Mouse (Mus musculus) midbrain, embryonic 11.5 days (tissue): ENCODE measurements around the gene 2810006K23Rik. TPM values are rescaled to one million over a fixed set of nuclear protein-coding genes. Genes with fewer than 3 reads are reported as not detected.
"Not testable (repeated sequence)": the region's sequence is repeated elsewhere in the genome, so short reads cannot be mapped to it uniquely, and the experiment has no call there.

ENCODE experiments used
- ATAC-seq: fragments of 200-750 bp; cut with Nextera tagmentation; 2 replicates; pipeline ENCODE4 v1.8.0; 2017; ENCODE audit warnings: moderate TSS enrichment, moderate library complexity; ENCODE audit not compliant: low FRiP score
- DNase-seq: peaks from one replicate; pipeline ENCODE4 v3.0.0; 2015; ENCODE audit warnings: low spot score; ENCODE audit errors: missing footprints
- H3K27ac ChIP-seq: fragments of 300-500 bp; sonication (generic); 2 replicates; pipeline ENCODE4 v1.5.1; 2014; ENCODE audit warnings: low read depth, low read length
- H3K27me3 ChIP-seq: fragments of 300-500 bp; sonication (generic); 2 replicates; pipeline ENCODE4 v1.6.1; 2014; ENCODE audit warnings: mild to moderate bottlenecking, low read length, moderate library complexity, mixed read lengths; ENCODE audit not compliant: control insufficient read depth, insufficient read depth
- H3K36me3 ChIP-seq: fragments of 300-500 bp; sonication (generic); 2 replicates; pipeline ENCODE4 v1.6.1; 2014; ENCODE audit warnings: mild to moderate bottlenecking, low read length, moderate library complexity, mixed read lengths; ENCODE audit not compliant: control insufficient read depth, insufficient read depth
- H3K4me1 ChIP-seq: fragments of 300-500 bp; sonication (generic); 2 replicates; pipeline ENCODE4 v1.6.1; 2014; ENCODE audit warnings: low read length; ENCODE audit not compliant: control insufficient read depth, insufficient read depth
- H3K4me2 ChIP-seq: fragments of 300-500 bp; sonication (generic); 2 replicates; pipeline ENCODE4 v1.6.1; 2014; ENCODE audit warnings: mild to moderate bottlenecking, moderate library complexity
- H3K4me3 ChIP-seq: fragments of 300-500 bp; sonication (generic); 2 replicates; pipeline ENCODE4 v1.5.1; 2014; ENCODE audit warnings: low read depth, low read length
- H3K9ac ChIP-seq: fragments of 300-500 bp; sonication (generic); 2 replicates; pipeline ENCODE4 v1.6.1; 2014; ENCODE audit warnings: low read length
- H3K9me3 ChIP-seq: fragments of 300-500 bp; sonication (generic); 2 replicates; pipeline ENCODE4 v1.6.1; 2016; ENCODE audit warnings: low read length; ENCODE audit not compliant: control insufficient read depth
- WGBS: fragments of 180-500 bp; shearing (Covaris S2); extraction: QIAGEN DNeasy Blood & Tissue Kit; methylation state at CpG from one replicate; pipeline ENCODE4 v1.1.7; 2014; 5-methylcytosine and 5-hydroxymethylcytosine counted together
- polyA plus RNA-seq: library from polyadenylated mRNA; unstranded; fragments of >200 nt; fragmentation: Nextera tagmentation; extraction: Ambion mirVana; gene quantifications from 2 replicates; pipeline ENCODE4 v1.2.1, GENCODE M21; 2014

The 2810006K23Rik gene
- polyA plus RNA-seq, 1 experiment from 2014 or later = 23.9 TPM

GRCm38 (mm10) chr5:124352141-124352920 lies 24.4 kb downstream of the 2810006K23Rik start:
- WGBS = 2% methylated on average over 30 of the region's 30 CpGs
- H3K9me3 ChIP-seq = no peaks in the 10 kb centered on the region
- H3K9ac ChIP-seq = peak overlapping the region; percentile 99
- DNase-seq (peak; percentile 98), ATAC-seq (peak; percentile 91)
- peaks cover 30% of the 10 kb centered on the region for H3K4me1 ChIP-seq
- H3K4me2 ChIP-seq = peak overlapping the region; percentile 95
- no peaks in the 10 kb centered on the region for H3K27me3 ChIP-seq
- H3K27ac ChIP-seq = peak overlapping the region; percentile 99
- peaks cover 18% of the 10 kb centered on the region for H3K36me3 ChIP-seq
- H3K4me3 ChIP-seq = peak overlapping the region; percentile 99

GRCm38 (mm10) chr5:124353011-124353725 lies 25.3 kb downstream of the 2810006K23Rik start:
- WGBS = under 1% methylated on average over 30 of the region's 32 CpGs
- Histone ChIP-seq H3K9me3 (no peaks in the 10 kb centered on the region), H3K27me3 (no peaks in the 10 kb centered on the region), H3K4me1 (peaks cover 30% of the 10 kb centered on the region), H3K36me3 (peaks cover 15% of the 10 kb centered on the region), H3K27ac (peak overlapping the region; percentile 99), H3K4me3 (peak overlapping the region; percentile 99), H3K4me2 (peak overlapping the region; percentile 95), H3K9ac (peak overlapping the region; percentile 99)
- DNase-seq (peak; percentile 96), ATAC-seq (no peak)

GRCm38 (mm10) chr5:124353726-124354547 lies 26.0 kb downstream of the 2810006K23Rik start:
- DNase-seq (peak; percentile 95), ATAC-seq (peak; percentile 5; the same call in 1 of the 2 replicates)
- WGBS = 2% methylated on average over 56 of the region's 132 CpGs
- H3K4me1 ChIP-seq = peaks cover 29% of the 10 kb centered on the region
- H3K9me3 ChIP-seq = no peaks in the 10 kb centered on the region
- peaks cover 8% of the 10 kb centered on the region; the same call in 1 of the 2 replicates for H3K36me3 ChIP-seq
- peak overlapping the region; percentile 99 for H3K27ac ChIP-seq
- H3K4me3 ChIP-seq = peak overlapping the region; percentile 99
- peak overlapping the region; percentile 99 for H3K9ac ChIP-seq
- H3K27me3 ChIP-seq = no peaks in the 10 kb centered on the region
- H3K4me2 ChIP-seq = peak overlapping the region; percentile 95

- peak; percentile 97 for DNase-seq
- Histone ChIP-seq H3K4me3 (peak overlapping the region; percentile 99), H3K9me3 (no peaks in the 10 kb centered on the region), H3K27me3 (no peaks in the 10 kb centered on the region), H3K27ac (peak overlapping the region; percentile 73), H3K4me1 (peaks cover 23% of the 10 kb centered on the region), H3K9ac (peak overlapping the region; percentile 99), H3K4me2 (peak overlapping the region; percentile 53), H3K36me3 (no peaks in the 10 kb centered on the region; the same call in 1 of the 2 replicates)
- ATAC-seq = peak; percentile 44
- under 1% methylated on average over 32 of the region's 60 CpGs for WGBS
Measured at GRCm38 (mm10) chr5:124354574-124355424, 26.9 kb downstream of the 2810006K23Rik start.

- Histone ChIP-seq H3K27me3 (no peaks in the 10 kb centered on the region), H3K4me3 (peak overlapping the region; percentile 99), H3K9me3 (no peaks in the 10 kb centered on the region), H3K4me1 (peaks cover 19% of the 10 kb centered on the region), H3K9ac (peak overlapping the region; percentile 99), H3K36me3 (no peaks in the 10 kb centered on the region), H3K4me2 (peak overlapping the region; percentile 53), H3K27ac (no peak overlapping the region)
- no peak for ATAC-seq
- no peak for DNase-seq
- WGBS = 1% methylated on average over 12 of the region's 12 CpGs
Measured at GRCm38 (mm10) chr5:124355425-124355959, 27.6 kb downstream of the 2810006K23Rik start.

GRCm38 (mm10) chr5:124356695-124357094 lies 28.8 kb downstream of the 2810006K23Rik start:
- Histone ChIP-seq H3K27ac (no peak overlapping the region), H3K9me3 (no peaks in the 10 kb centered on the region), H3K4me3 (no peak overlapping the region), H3K9ac (no peak overlapping the region), H3K4me2 (no peak overlapping the region), H3K4me1 (peaks cover 7% of the 10 kb centered on the region), H3K36me3 (no peaks in the 10 kb centered on the region), H3K27me3 (no peaks in the 10 kb centered on the region)
- ATAC-seq = no peak
- WGBS = 50% methylated on average over 3 of the region's 3 CpGs
- DNase-seq = no peak

- no peak for DNase-seq
- WGBS = 85% methylated on average over 2 of the region's 2 CpGs
- peaks cover 4% of the 10 kb centered on the region; the same call in 1 of the 2 replicates for H3K4me1 ChIP-seq
- H3K9me3 ChIP-seq = no peaks in the 10 kb centered on the region
- ATAC-seq = no peak
- no peak overlapping the region for H3K4me3 ChIP-seq
- H3K27me3 ChIP-seq = no peaks in the 10 kb centered on the region
- no peak overlapping the region for H3K27ac ChIP-seq
- no peaks in the 10 kb centered on the region for H3K36me3 ChIP-seq
- no peak overlapping the region for H3K9ac ChIP-seq
- H3K4me2 ChIP-seq = no peak overlapping the region
Measured at GRCm38 (mm10) chr5:124359641-124360040, 31.8 kb downstream of the 2810006K23Rik start.

- not testable (repeated sequence) for H3K9me3 ChIP-seq, ATAC-seq, H3K4me2 ChIP-seq, DNase-seq, H3K4me3 ChIP-seq, H3K4me1 ChIP-seq, H3K27ac ChIP-seq, H3K9ac ChIP-seq, H3K27me3 ChIP-seq, H3K36me3 ChIP-seq
- 90% methylated on average over 5 of the region's 5 CpGs for WGBS
Measured at GRCm38 (mm10) chr5:124362982-124363381, 35.1 kb downstream of the 2810006K23Rik start, which contains the start of gene Cdk2ap1. Cdk2ap1 (minus strand) TSS chr5:124363082.
